Mouse (Mus musculus): ENCODE measurements around the gene Ccdc60. TPM values are rescaled to one million over a fixed set of nuclear protein-coding genes. Genes with fewer than 3 reads are reported as not detected.
"Not testable (repeated sequence)": the region's sequence is repeated elsewhere in the genome, so short reads cannot be mapped to it uniquely, and the experiment has no call there.

Gene Ccdc60
- polyA plus RNA-seq, 1 experiment from 2014 or later: 2.7 TPM

GRCm38 (mm10) chr5:116305557-116305956 is 16.8 kb upstream of the Ccdc60 start:
- peaks cover 3% of the 10 kb centered on the region; the same call in 1 of the 2 replicates for H3K4me1 ChIP-seq (ENCODE audit: control insufficient read depth, insufficient read depth, low read length)
- no peaks in the 10 kb centered on the region for H3K9me3 ChIP-seq (replicated peaks; ENCODE audit: control insufficient read depth, low read length)
- ATAC-seq (ENCODE audit: insufficient read depth, low FRiP score): no peak
- H3K27ac ChIP-seq (ENCODE audit: low read length): no peak overlapping the region
- H3K27me3 ChIP-seq (ENCODE audit: control insufficient read depth, insufficient read depth, low read length): no peaks in the 10 kb centered on the region
- no peak overlapping the region for H3K9ac ChIP-seq (ENCODE audit: low read length)
- H3K4me3 ChIP-seq (replicated peaks; ENCODE audit: low read length): no peak overlapping the region
- H3K36me3 ChIP-seq (ENCODE audit: control insufficient read depth, insufficient read depth, low read length): no peaks in the 10 kb centered on the region
- 84% methylated on average over 4 of the region's 4 CpGs for WGBS
- H3K4me2 ChIP-seq (ENCODE audit: low read depth, low read length): no peak overlapping the region

DNA sequence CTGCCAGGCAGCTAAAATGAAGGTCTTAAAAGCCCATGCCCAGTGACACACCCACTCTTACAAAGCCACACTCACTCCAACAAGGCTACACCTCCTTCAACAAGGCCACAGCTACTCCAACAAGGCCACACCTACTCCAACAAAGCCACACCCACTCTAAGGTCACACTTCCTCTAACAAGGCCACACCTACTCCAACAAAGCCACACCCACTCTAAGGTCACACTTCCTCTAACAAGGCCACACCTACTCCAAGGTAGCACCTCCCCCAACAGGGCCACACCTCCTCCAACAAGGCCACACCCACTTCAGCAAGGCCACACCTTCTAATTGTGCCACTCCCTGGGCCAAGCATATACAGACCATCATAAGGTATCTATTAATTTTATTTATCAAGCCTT is 16.4 kb upstream of the Ccdc60 start:
- ATAC-seq (ENCODE audit: insufficient read depth, low FRiP score); H3K9ac ChIP-seq (ENCODE audit: low read length): not testable (repeated sequence)

DNA sequence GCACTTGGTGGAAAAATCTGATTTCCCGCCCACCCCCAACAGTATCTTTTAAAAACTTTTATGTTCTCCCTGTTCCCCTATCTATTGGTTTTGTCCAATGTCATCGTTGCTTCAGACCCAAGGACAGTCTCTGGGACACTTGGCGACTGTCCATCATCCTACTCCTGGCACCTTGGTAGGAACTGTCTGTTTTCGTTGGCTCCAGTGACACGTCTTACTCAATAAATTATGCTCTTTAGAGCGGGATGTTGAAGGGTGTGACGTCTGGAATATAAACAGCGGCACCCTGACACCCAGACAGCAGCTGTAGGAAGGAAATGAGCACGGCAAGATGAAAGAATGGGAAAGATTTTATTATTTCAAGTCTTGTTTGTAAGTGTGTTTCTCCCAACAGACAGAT is 12.2 kb upstream of the Ccdc60 start:
- Histone ChIP-seq H3K4me3 (replicated peaks; ENCODE audit: low read length) (no peak overlapping the region), H3K36me3 (ENCODE audit: control insufficient read depth, insufficient read depth, low read length) (no peaks in the 10 kb centered on the region), H3K4me2 (ENCODE audit: low read depth, low read length) (no peak overlapping the region), H3K9ac (ENCODE audit: low read length) (no peak overlapping the region), H3K27ac (ENCODE audit: low read length) (no peak overlapping the region), H3K9me3 (replicated peaks; ENCODE audit: control insufficient read depth, low read length) (no peaks in the 10 kb centered on the region), H3K4me1 (ENCODE audit: control insufficient read depth, insufficient read depth, low read length) (0 out of 2 replicates have a peak, but pooled peaks cover 6% of the 10 kb centered on the region), H3K27me3 (ENCODE audit: control insufficient read depth, insufficient read depth, low read length) (no peaks in the 10 kb centered on the region)
- no peak for ATAC-seq (ENCODE audit: insufficient read depth, low FRiP score)
- WGBS: 50% methylated on average over 9 of the region's 9 CpGs

More for the DNA sequence above, 16.4 kb upstream of the Ccdc60 start:
- not testable (repeated sequence) for H3K27ac ChIP-seq (ENCODE audit: low read length); H3K9me3 ChIP-seq (replicated peaks; ENCODE audit: control insufficient read depth, low read length); H3K27me3 ChIP-seq (ENCODE audit: control insufficient read depth, insufficient read depth, low read length); H3K4me3 ChIP-seq (replicated peaks; ENCODE audit: low read length); H3K4me1 ChIP-seq (ENCODE audit: control insufficient read depth, insufficient read depth, low read length); H3K4me2 ChIP-seq (ENCODE audit: low read depth, low read length); H3K36me3 ChIP-seq (ENCODE audit: control insufficient read depth, insufficient read depth, low read length)

- 61% methylated on average over 5 of the region's 5 CpGs for WGBS
- Histone ChIP-seq H3K9ac (ENCODE audit: low read length) (no peak overlapping the region), H3K4me1 (ENCODE audit: control insufficient read depth, insufficient read depth, low read length) (peaks cover 9% of the 10 kb centered on the region), H3K4me3 (replicated peaks; ENCODE audit: low read length) (no peak overlapping the region), H3K4me2 (ENCODE audit: low read depth, low read length) (no peak overlapping the region), H3K36me3 (ENCODE audit: control insufficient read depth, insufficient read depth, low read length) (no peaks in the 10 kb centered on the region), H3K9me3 (replicated peaks; ENCODE audit: control insufficient read depth, low read length) (no peaks in the 10 kb centered on the region), H3K27me3 (ENCODE audit: control insufficient read depth, insufficient read depth, low read length) (no peaks in the 10 kb centered on the region), H3K27ac (ENCODE audit: low read length) (no peak overlapping the region)
- no peak for ATAC-seq (ENCODE audit: insufficient read depth, low FRiP score)
Measured at GRCm38 (mm10) chr5:116293501-116293900, 4.7 kb upstream of the Ccdc60 start.

DNA sequence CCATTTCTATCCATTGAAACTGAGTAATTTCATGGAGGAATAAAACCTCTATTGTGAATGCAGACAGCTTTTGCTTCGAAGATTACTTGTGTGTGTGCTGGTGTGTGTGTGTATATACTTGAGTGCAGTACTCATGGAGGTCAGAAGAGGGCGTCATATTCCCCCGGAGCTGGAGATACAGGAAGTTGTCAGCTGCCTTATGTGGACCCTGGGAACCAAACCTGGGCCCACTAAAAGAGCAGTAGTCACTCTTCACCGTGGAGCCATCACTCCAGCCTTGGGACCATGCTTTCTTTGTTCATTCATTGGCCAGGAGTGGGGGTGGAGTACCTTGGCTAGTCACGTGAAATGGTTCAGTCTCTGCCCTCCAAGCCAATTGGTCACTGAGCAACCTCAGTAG is 1.8 kb upstream of the Ccdc60 start:
- WGBS: 84% methylated on average over 5 of the region's 5 CpGs
- H3K27me3 ChIP-seq (ENCODE audit: control insufficient read depth, insufficient read depth, low read length): no peaks in the 10 kb centered on the region; the same call in 1 of the 2 replicates
- no peaks in the 10 kb centered on the region for H3K36me3 ChIP-seq (ENCODE audit: control insufficient read depth, insufficient read depth, low read length)
- H3K4me2 ChIP-seq (ENCODE audit: low read depth, low read length): no peak overlapping the region
- H3K9me3 ChIP-seq (replicated peaks; ENCODE audit: control insufficient read depth, low read length): no peaks in the 10 kb centered on the region
- no peak for ATAC-seq (ENCODE audit: insufficient read depth, low FRiP score)
- H3K9ac ChIP-seq (ENCODE audit: low read length): no peak overlapping the region
- H3K4me3 ChIP-seq (replicated peaks; ENCODE audit: low read length): no peak overlapping the region
- peaks cover 10% of the 10 kb centered on the region for H3K4me1 ChIP-seq (ENCODE audit: control insufficient read depth, insufficient read depth, low read length)
- H3K27ac ChIP-seq (ENCODE audit: low read length): no peak overlapping the region

GRCm38 (mm10) chr5:116289897-116290296 is 1.1 kb upstream of the Ccdc60 start:
- H3K27me3 ChIP-seq (ENCODE audit: control insufficient read depth, insufficient read depth, low read length): no peaks in the 10 kb centered on the region; the same call in 1 of the 2 replicates

GRCm38 (mm10) chr5:116288183-116288582 is 602 bp downstream of the Ccdc60 start:
- Histone ChIP-seq H3K9me3 (replicated peaks; ENCODE audit: control insufficient read depth, low read length) (no peaks in the 10 kb centered on the region), H3K9ac (ENCODE audit: low read length) (no peak overlapping the region), H3K27ac (ENCODE audit: low read length) (peak overlapping the region; percentile 80), H3K4me3 (replicated peaks; ENCODE audit: low read length) (no peak overlapping the region), H3K4me1 (ENCODE audit: control insufficient read depth, insufficient read depth, low read length) (peaks cover 13% of the 10 kb centered on the region), H3K36me3 (ENCODE audit: control insufficient read depth, insufficient read depth, low read length) (no peaks in the 10 kb centered on the region), H3K27me3 (ENCODE audit: control insufficient read depth, insufficient read depth, low read length) (no peaks in the 10 kb centered on the region; the same call in 1 of the 2 replicates), H3K4me2 (ENCODE audit: low read depth, low read length) (peak overlapping the region; percentile 55)
- no peak for ATAC-seq (ENCODE audit: insufficient read depth, low FRiP score)
- WGBS: 46% methylated on average over 10 of the region's 10 CpGs

More at GRCm38 (mm10) chr5:116289897-116290296, 1.1 kb upstream of the Ccdc60 start:
- Histone ChIP-seq H3K9me3 (replicated peaks; ENCODE audit: control insufficient read depth, low read length) (no peaks in the 10 kb centered on the region), H3K9ac (ENCODE audit: low read length) (peak overlapping the region; percentile 54; the same call in 1 of the 2 replicates), H3K27ac (ENCODE audit: low read length) (peak overlapping the region; percentile 21; the same call in 1 of the 2 replicates), H3K4me3 (replicated peaks; ENCODE audit: low read length) (peak overlapping the region; percentile 4; the same call in 1 of the 2 replicates), H3K36me3 (ENCODE audit: control insufficient read depth, insufficient read depth, low read length) (no peaks in the 10 kb centered on the region), H3K4me1 (ENCODE audit: control insufficient read depth, insufficient read depth, low read length) (peaks cover 13% of the 10 kb centered on the region), H3K4me2 (ENCODE audit: low read depth, low read length) (peak overlapping the region; percentile 55)
- ATAC-seq (ENCODE audit: insufficient read depth, low FRiP score): peak; percentile 51; the same call in 1 of the 2 replicates
- WGBS: 9% methylated on average over 9 of the region's 9 CpGs

DNA sequence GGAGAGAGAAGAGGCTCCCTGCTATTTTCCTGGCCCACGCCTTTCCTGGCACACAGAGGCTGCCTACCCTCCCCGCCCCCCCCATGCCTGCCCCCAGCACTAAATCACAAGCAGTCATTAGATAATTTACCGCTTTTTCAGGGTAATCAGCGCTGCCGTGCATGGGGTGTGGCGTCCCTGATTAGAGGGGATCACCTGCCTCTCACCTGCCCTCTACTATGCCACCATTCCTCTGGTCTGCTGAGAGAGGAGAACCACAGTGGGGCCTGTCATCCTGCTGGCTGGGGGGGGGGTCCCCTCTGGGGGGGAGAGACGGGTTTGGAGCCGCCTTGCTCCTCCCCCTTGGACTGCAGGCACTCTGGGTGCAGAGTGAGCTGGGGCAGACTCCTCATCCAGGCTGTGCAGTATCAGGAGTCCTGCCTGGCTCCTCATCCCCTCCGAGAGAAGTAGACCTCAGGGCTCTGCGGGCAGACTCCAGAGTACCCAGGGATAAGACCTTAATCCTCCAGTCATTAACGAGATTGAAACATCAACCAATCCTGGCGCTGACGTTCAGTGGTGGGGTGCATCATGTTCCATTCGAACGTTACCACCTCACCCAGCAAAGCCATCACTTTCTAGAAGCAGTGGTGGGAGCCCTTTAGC is 3.1 kb downstream of the Ccdc60 start:
- Histone ChIP-seq H3K9me3 (replicated peaks; ENCODE audit: control insufficient read depth, low read length) (no peaks in the 10 kb centered on the region), H3K4me2 (ENCODE audit: low read depth, low read length) (no peak overlapping the region), H3K36me3 (ENCODE audit: control insufficient read depth, insufficient read depth, low read length) (no peaks in the 10 kb centered on the region), H3K4me3 (replicated peaks; ENCODE audit: low read length) (no peak overlapping the region), H3K27me3 (ENCODE audit: control insufficient read depth, insufficient read depth, low read length) (no peaks in the 10 kb centered on the region; the same call in 1 of the 2 replicates), H3K4me1 (ENCODE audit: control insufficient read depth, insufficient read depth, low read length) (peaks cover 13% of the 10 kb centered on the region), H3K9ac (ENCODE audit: low read length) (no peak overlapping the region), H3K27ac (ENCODE audit: low read length) (no peak overlapping the region)
- WGBS: 25% methylated on average over 15 of the region's 15 CpGs
- ATAC-seq (ENCODE audit: insufficient read depth, low FRiP score): no peak

DNA sequence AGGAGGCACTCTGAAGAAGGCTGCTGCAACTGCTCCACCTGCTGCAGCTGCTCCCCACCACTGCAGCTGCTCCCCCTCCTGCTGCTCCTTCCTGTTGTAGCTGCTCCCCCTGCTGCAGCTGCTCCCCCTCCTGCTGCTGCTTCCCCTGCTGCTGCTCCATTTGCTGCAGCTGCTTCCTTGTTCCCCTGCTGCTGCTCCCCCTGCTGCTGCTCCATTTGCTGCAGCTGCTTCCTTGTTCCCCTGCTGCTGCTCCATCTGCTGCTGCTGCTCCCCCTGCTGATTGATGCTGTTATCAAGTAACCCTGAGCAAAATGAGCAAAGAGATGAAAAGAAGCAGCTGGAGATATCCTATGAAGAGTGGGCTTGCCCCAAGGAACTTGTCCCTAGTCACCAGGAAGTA is 8.3 kb downstream of the Ccdc60 start:
- no peaks in the 10 kb centered on the region for H3K36me3 ChIP-seq (ENCODE audit: control insufficient read depth, insufficient read depth, low read length)

More for the DNA sequence above, 8.3 kb downstream of the Ccdc60 start:
- H3K4me1 ChIP-seq (ENCODE audit: control insufficient read depth, insufficient read depth, low read length): peaks cover 2% of the 10 kb centered on the region
- H3K27ac ChIP-seq (ENCODE audit: low read length): no peak overlapping the region
- H3K9ac ChIP-seq (ENCODE audit: low read length): no peak overlapping the region
- H3K4me2 ChIP-seq (ENCODE audit: low read depth, low read length): no peak overlapping the region
- no peaks in the 10 kb centered on the region; the same call in 1 of the 2 replicates for H3K9me3 ChIP-seq (replicated peaks; ENCODE audit: control insufficient read depth, low read length)
- no peaks in the 10 kb centered on the region for H3K27me3 ChIP-seq (ENCODE audit: control insufficient read depth, insufficient read depth, low read length)
- H3K4me3 ChIP-seq (replicated peaks; ENCODE audit: low read length): no peak overlapping the region
- no peak for ATAC-seq (ENCODE audit: insufficient read depth, low FRiP score)

Measured in stomach, embryonic 16.5 days (tissue).